Mouse (Mus musculus) forebrain, embryonic 13.5 days (tissue): Measurements from ENCODE around the gene Prok1. TPM values are rescaled to one million over a fixed set of nuclear protein-coding genes. Genes with fewer than 3 reads are reported as not detected.
A peak's percentile ranks its signal among the peaks of the same experiment; 100 is the strongest.

ENCODE experiments used
- ATAC-seq: fragments of 200-750 bp; cut with Nextera tagmentation; 2 replicates; pipeline ENCODE4 v1.8.0; 2017
- H3K27ac ChIP-seq: fragments of 300-500 bp; sonication (generic); 2 replicates; pipeline ENCODE4 v1.5.1; 2015; ENCODE audit warnings: inconsistent platforms, mild to moderate bottlenecking, moderate library complexity
- H3K27me3 ChIP-seq: fragments of 300-500 bp; sonication (generic); 2 replicates; pipeline ENCODE4 v1.6.1; 2015; ENCODE audit warnings: mild to moderate bottlenecking, inconsistent platforms
- H3K36me3 ChIP-seq: fragments of 300-500 bp; sonication (generic); 2 replicates; pipeline ENCODE4 v1.6.1; 2015; ENCODE audit warnings: mild to moderate bottlenecking, inconsistent platforms; ENCODE audit not compliant: poor library complexity, severe bottlenecking
- H3K4me1 ChIP-seq: fragments of 300-500 bp; sonication (generic); 2 replicates; pipeline ENCODE4 v1.6.1; 2015; ENCODE audit warnings: inconsistent platforms
- H3K4me2 ChIP-seq: fragments of 300-500 bp; sonication (generic); 2 replicates; pipeline ENCODE4 v1.6.1; 2015; ENCODE audit warnings: inconsistent platforms, mild to moderate bottlenecking, moderate library complexity
- H3K4me3 ChIP-seq: fragments of 300-500 bp; sonication (generic); 2 replicates; pipeline ENCODE4 v1.5.1; 2015; ENCODE audit warnings: mild to moderate bottlenecking, inconsistent platforms
- H3K9ac ChIP-seq: fragments of 300-500 bp; sonication (generic); 2 replicates; pipeline ENCODE4 v1.6.1; 2015; ENCODE audit warnings: mild to moderate bottlenecking, inconsistent platforms
- H3K9me3 ChIP-seq: fragments of 300-500 bp; sonication (generic); replicated peaks from 2 replicates; pipeline ENCODE4 v1.6.1; 2016; ENCODE audit warnings: inconsistent platforms
- WGBS: fragments of 180-500 bp; shearing (Covaris S2); methylation state at CpG from one replicate; pipeline ENCODE4 v1.1.7; 2015; 5-methylcytosine and 5-hydroxymethylcytosine counted together
- polyA plus RNA-seq: library from polyadenylated mRNA; unstranded; fragments of >200 nt; fragmentation: Nextera tagmentation; extraction: Ambion mirVana; gene quantifications from 2 replicates; pipeline ENCODE4 v1.2.1, GENCODE M21; 2015

The Prok1 gene
- polyA plus RNA-seq, 1 experiment from 2014 or later = not detected

GRCm38 (mm10) chr3:107206490-107207150, 32.9 kb downstream of the Prok1 start:
- 49% methylated on average over 4 of the region's 4 CpGs for WGBS
- 0 out of 2 replicates have a peak, but pooled peaks have one; percentile 31 for ATAC-seq
- no peaks in the 10 kb centered on the region for H3K9me3 ChIP-seq
- H3K27me3 ChIP-seq = no peaks in the 10 kb centered on the region
- H3K36me3 ChIP-seq = no peaks in the 10 kb centered on the region
- no peak overlapping the region for H3K9ac ChIP-seq
- H3K4me3 ChIP-seq = no peak overlapping the region
- H3K4me2 ChIP-seq = no peak overlapping the region
- no peak overlapping the region for H3K27ac ChIP-seq
- peaks cover 8% of the 10 kb centered on the region; the same call in 1 of the 2 replicates for H3K4me1 ChIP-seq

GRCm38 (mm10) chr3:107205994-107206393, 33.5 kb downstream of the Prok1 start:
- no peak overlapping the region for H3K27ac ChIP-seq
- no peak overlapping the region for H3K4me2 ChIP-seq
- no peaks in the 10 kb centered on the region for H3K9me3 ChIP-seq
- no peak for ATAC-seq
- WGBS = 10% methylated on average over 4 of the region's 4 CpGs
- peaks cover 12% of the 10 kb centered on the region; the same call in 1 of the 2 replicates for H3K4me1 ChIP-seq
- no peaks in the 10 kb centered on the region for H3K27me3 ChIP-seq
- H3K36me3 ChIP-seq = no peaks in the 10 kb centered on the region
- H3K9ac ChIP-seq = no peak overlapping the region
- no peak overlapping the region for H3K4me3 ChIP-seq

DNA sequence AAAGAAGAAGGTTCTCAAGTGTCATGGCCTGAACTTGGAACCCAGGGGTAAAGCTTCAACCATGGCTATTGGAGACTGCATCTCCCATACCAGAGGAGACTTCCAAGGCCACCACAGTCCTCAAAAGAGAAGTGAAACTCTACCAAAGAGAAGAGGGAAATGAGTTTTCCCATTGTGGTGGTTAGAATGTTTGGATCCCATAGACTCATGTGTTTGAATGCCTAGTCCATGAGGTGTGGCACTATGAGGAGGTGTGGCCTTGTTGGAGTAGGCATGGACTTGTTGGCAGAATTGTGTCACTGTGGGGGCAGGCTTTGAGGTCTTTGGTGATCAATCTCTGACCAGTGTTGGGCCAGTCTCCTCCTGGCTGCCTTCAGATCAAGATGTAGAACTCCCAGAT, 34.3 kb downstream of the Prok1 start:
- H3K4me3 ChIP-seq = no peak overlapping the region
- no peak for ATAC-seq
- H3K9me3 ChIP-seq = no peaks in the 10 kb centered on the region
- H3K27me3 ChIP-seq = no peaks in the 10 kb centered on the region
- H3K9ac ChIP-seq = no peak overlapping the region
- H3K4me2 ChIP-seq = no peak overlapping the region
- no peak overlapping the region for H3K27ac ChIP-seq
- H3K4me1 ChIP-seq = peaks cover 12% of the 10 kb centered on the region; the same call in 1 of the 2 replicates
- H3K36me3 ChIP-seq = no peaks in the 10 kb centered on the region

DNA sequence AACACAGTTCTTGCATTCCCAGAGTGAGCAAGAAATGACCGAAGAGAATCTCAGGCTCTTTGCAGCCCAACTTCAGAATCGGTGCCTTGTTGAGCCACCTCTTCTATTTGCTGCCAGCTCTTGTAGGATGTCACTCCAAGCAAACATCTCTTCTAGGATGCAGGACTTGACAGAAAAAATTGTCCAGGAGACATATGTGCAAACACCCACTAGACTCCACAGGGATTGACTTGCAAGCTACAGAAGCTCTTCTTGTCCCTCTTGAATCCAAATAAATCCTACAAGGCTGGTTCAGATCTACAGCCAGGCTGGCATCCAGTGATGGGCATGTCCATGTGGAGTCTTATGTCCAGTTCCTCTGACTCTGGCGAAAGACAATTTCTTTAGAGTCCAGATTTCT, 35.1 kb downstream of the Prok1 start:
- no peaks in the 10 kb centered on the region for H3K27me3 ChIP-seq
- no peak overlapping the region for H3K4me2 ChIP-seq
- H3K27ac ChIP-seq = no peak overlapping the region
- peaks cover 12% of the 10 kb centered on the region; the same call in 1 of the 2 replicates for H3K4me1 ChIP-seq
- H3K4me3 ChIP-seq = no peak overlapping the region
- 80% methylated on average over 3 of the region's 3 CpGs for WGBS
- H3K9me3 ChIP-seq = no peaks in the 10 kb centered on the region
- no peaks in the 10 kb centered on the region for H3K36me3 ChIP-seq
- H3K9ac ChIP-seq = no peak overlapping the region
- ATAC-seq = no peak

DNA sequence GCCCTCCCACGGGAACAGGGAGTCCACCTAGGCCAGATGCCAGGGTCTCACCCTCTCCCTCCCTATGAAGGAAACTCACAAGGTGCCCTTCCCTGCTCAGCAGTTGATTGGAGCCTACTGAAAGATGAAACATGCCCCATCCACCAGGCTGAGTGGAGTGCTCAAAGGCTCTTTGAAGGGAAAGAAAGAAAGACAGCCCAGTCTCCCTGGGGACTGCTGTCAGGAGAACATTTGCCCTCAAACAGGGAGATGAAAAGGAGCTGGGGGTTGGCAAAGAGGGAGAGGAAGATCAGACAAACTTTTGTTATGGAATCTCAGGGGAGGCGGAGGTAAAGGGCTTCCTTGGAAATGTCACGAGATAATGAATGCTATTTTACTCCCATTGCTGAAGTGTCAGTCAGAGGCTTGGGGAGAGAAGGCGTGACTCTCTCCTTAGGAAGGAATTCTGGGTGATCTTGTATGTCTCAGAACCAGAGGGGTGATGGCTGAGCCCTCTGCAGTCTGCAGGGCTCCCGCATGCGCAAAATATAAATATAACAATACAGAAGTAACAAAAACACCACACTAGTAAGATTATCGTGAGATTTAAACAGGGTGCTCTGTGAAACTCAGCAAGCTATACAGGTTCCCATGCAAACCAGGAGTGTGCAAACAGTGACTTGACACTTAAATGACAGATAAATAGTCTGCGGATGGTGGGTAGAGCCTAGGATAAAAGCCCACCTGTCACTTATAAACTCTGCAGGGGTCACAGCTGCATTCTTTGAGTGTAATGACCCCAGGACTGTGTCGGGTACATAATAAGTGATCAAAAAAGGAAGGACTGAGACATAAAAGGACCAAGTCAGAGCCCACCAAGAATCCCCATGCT, 38.0 kb downstream of the Prok1 start:
- peak; percentile 57 for ATAC-seq
- Histone ChIP-seq H3K4me3 (no peak overlapping the region), H3K4me1 (0 out of 2 replicates have a peak, but pooled peaks cover 7% of the 10 kb centered on the region), H3K27me3 (no peaks in the 10 kb centered on the region), H3K36me3 (no peaks in the 10 kb centered on the region), H3K9ac (no peak overlapping the region), H3K27ac (no peak overlapping the region), H3K4me2 (no peak overlapping the region), H3K9me3 (no peaks in the 10 kb centered on the region)
- WGBS = 33% methylated on average over 9 of the region's 9 CpGs

DNA sequence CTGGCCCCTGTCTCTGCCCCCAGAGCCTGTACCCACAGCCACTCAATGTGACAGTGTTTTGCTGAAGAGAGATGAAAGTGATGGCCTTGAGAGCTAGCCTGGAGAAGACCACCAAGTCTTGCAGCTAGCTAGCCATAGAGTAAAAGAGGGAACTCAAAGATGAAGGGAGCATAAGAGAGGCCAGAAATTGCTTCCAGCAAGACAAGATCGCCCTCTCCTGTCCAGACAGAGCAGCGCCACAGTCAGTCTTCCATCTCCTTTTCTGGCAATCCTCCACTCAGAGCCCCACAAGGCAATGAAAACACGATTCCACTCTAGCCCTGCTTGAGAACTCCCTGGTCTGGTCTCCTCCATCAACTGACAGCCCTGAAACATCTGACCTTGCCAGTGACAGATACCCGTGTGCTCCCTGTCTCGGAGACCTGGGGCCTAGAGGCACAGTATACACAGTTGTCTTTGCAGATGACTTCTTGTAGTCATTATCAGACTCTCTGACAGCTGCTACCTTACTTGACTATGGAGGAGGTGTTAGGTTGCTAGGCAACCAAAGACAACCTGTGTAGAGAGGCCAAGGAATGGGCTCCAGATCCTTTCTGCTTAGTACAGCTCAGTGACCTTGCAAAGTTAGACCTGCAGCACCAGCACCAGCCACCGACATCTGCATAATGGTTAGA, 51.1 kb downstream of the Prok1 start:
- no peaks in the 10 kb centered on the region for H3K9me3 ChIP-seq
- WGBS = 48% methylated on average over 6 of the region's 6 CpGs
- no peak overlapping the region for H3K4me3 ChIP-seq
- H3K9ac ChIP-seq = no peak overlapping the region
- no peaks in the 10 kb centered on the region for H3K36me3 ChIP-seq
- peaks cover 5% of the 10 kb centered on the region; the same call in 1 of the 2 replicates for H3K4me1 ChIP-seq
- ATAC-seq = peak; percentile 87
- no peak overlapping the region for H3K4me2 ChIP-seq
- no peak overlapping the region for H3K27ac ChIP-seq
- 0 out of 2 replicates have a peak, but pooled peaks cover 2% of the 10 kb centered on the region for H3K27me3 ChIP-seq

DNA sequence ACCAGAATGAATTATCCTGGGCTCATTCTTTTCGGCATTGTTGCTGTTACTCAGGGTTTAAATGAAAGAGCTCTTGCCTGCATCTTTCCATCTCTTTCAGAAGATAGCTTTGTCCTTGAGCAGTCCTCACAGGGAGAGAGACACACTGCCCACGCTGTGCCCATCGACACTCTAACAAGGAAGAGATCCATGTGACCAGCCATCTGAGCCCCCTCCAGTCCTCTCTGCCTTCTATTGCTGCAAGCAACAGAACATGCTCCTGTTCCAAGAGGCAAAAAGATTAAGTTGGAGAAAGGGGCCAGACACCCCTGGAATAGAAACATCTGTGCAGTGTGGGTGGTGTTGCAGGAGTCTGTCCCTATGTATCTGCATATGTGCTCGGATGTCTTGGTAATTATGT, 52.5 kb downstream of the Prok1 start:
- Histone ChIP-seq H3K36me3 (no peaks in the 10 kb centered on the region), H3K27ac (no peak overlapping the region), H3K9me3 (no peaks in the 10 kb centered on the region), H3K9ac (no peak overlapping the region), H3K27me3 (no peaks in the 10 kb centered on the region), H3K4me2 (no peak overlapping the region), H3K4me3 (no peak overlapping the region), H3K4me1 (peaks cover 5% of the 10 kb centered on the region; the same call in 1 of the 2 replicates)
- WGBS = 75% methylated on average over 4 of the region's 4 CpGs
- ATAC-seq = no peak

- Histone ChIP-seq H3K9me3 (no peaks in the 10 kb centered on the region), H3K36me3 (no peaks in the 10 kb centered on the region), H3K9ac (no peak overlapping the region), H3K4me2 (no peak overlapping the region), H3K4me1 (peaks cover 3% of the 10 kb centered on the region; the same call in 1 of the 2 replicates), H3K27ac (no peak overlapping the region), H3K27me3 (no peaks in the 10 kb centered on the region), H3K4me3 (no peak overlapping the region)
- no peak for ATAC-seq
- 80% methylated on average over 3 of the region's 3 CpGs for WGBS
Measured at GRCm38 (mm10) chr3:107185597-107185996, 53.9 kb downstream of the Prok1 start.

DNA sequence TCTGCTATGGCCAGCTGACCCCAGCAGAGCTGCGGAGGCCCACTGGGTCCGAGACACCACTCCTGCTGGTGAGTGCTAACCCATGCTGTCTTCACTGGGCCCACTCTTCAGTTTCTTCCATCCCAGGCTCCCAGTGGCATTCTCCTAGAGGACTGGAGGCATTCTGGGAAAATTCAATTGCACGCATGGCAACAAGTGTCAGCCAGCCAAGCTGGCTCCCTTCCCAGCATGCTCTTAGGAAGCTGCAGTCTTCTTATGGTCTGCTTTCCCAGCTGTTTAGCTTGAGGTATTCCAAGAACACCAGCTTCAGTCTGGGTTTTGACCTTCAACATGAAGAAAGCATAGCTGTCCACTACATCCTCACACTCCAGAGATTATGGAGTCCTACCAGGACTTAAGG, 56.3 kb downstream of the Prok1 start:
- H3K27me3 ChIP-seq = no peaks in the 10 kb centered on the region
- no peak overlapping the region for H3K9ac ChIP-seq
- H3K36me3 ChIP-seq = no peaks in the 10 kb centered on the region
- 85% methylated on average over 3 of the region's 3 CpGs for WGBS
- no peak for ATAC-seq
- no peak overlapping the region for H3K27ac ChIP-seq
- H3K4me2 ChIP-seq = no peak overlapping the region
- no peaks in the 10 kb centered on the region for H3K9me3 ChIP-seq
- H3K4me1 ChIP-seq = no peaks in the 10 kb centered on the region
- H3K4me3 ChIP-seq = no peak overlapping the region

Other genes starting within 250 kb of the Prok1 start
- gene Kcna3, start 203.5 kb downstream of the Prok1 start, polyA plus RNA-seq = 12.9 and 13.4 TPM in 2 replicates
- gene Kcna2, start 138.6 kb downstream of the Prok1 start, polyA plus RNA-seq = 0.37 and 0.49 TPM in 2 replicates
- not detected in 2 replicates for gene Kcna10, start 56.7 kb downstream of the Prok1 start, polyA plus RNA-seq
- gene Cym, start 18.0 kb downstream of the Prok1 start, polyA plus RNA-seq = 0.35 TPM in 1 of 2 replicates, not detected in the other
- gene A630076J17Rik, start 9.1 kb downstream of the Prok1 start, polyA plus RNA-seq = not detected in 2 replicates
- gene Lamtor5, start 39.2 kb upstream of the Prok1 start, polyA plus RNA-seq = 227 and 246 TPM in 2 replicates
- 2.4 and 3.1 TPM in 2 replicates for gene Slc16a4, start 51.5 kb upstream of the Prok1 start, polyA plus RNA-seq
- gene Rbm15, start 94.0 kb upstream of the Prok1 start, polyA plus RNA-seq = 14.8 and 15.4 TPM in 2 replicates
- 0.25 and 0.38 TPM in 2 replicates for gene Kcnc4, start 219.8 kb upstream of the Prok1 start, polyA plus RNA-seq